Mouse (Mus musculus) myocyte (in vitro differentiated cells): ENCODE data around the gene Synm. TPM values are rescaled to one million over a fixed set of nuclear protein-coding genes. Genes with fewer than 3 reads are reported as not detected.

Experiments
- H3K27me3 ChIP-seq: one replicate; pipeline ENCODE4 v1.6.1; 2011; ENCODE audit not compliant: control insufficient read depth, insufficient read depth, insufficient read length
- H3K36me3 ChIP-seq: one replicate; pipeline ENCODE4 v1.6.1; 2011; ENCODE audit not compliant: control insufficient read depth, insufficient read depth
- H3K4me2 ChIP-seq: one replicate; pipeline ENCODE4 v1.6.1; 2011; ENCODE audit warnings: low read depth, control low read depth
- H3K4me3 ChIP-seq: one replicate; pipeline ENCODE4 v1.5.1; 2011; ENCODE audit warnings: mild to moderate bottlenecking, control low read depth, moderate library complexity
- H3K79me2 ChIP-seq: one replicate; pipeline ENCODE4 v1.6.1; 2011; ENCODE audit not compliant: control insufficient read depth, insufficient read depth
- H3ac ChIP-seq: one replicate; pipeline ENCODE4 v1.6.1; 2011; ENCODE audit not compliant: control insufficient read depth, insufficient read length
- CEBPB ChIP-seq: IDR thresholded peaks from 2 replicates; pipeline ENCODE4 v1.6.1; 2011; ENCODE audit warnings: mild to moderate bottlenecking, moderate library complexity; ENCODE audit not compliant: poor library complexity, insufficient read depth, severe bottlenecking
- E2F4 ChIP-seq: IDR thresholded peaks from one replicate; pipeline ENCODE4 v1.6.1; 2011; ENCODE audit warnings: mild to moderate bottlenecking, control low read depth, moderate library complexity; ENCODE audit not compliant: insufficient read depth
- MAX ChIP-seq: IDR thresholded peaks from one replicate; pipeline ENCODE4 v1.6.1; 2011; ENCODE audit warnings: low read depth, mild to moderate bottlenecking, control low read depth
- MYOD1 ChIP-seq, 3 experiments: IDR thresholded peaks; one replicate each; pipeline ENCODE4 v1.6.1; 2011; ENCODE audit warnings: control low read depth in 2 of 3, low read depth in 2 of 3, mild to moderate bottlenecking in 2 of 3, moderate library complexity in 1 of 3; ENCODE audit not compliant: insufficient read length in 2 of 3, control insufficient read depth in 1 of 3
- MYOG ChIP-seq, 3 experiments: IDR thresholded peaks; one replicate each; pipeline ENCODE4 v1.6.1; 2011; ENCODE audit warnings: control low read depth in 2 of 3, low read depth in 2 of 3, mild to moderate bottlenecking in 2 of 3; ENCODE audit not compliant: insufficient read length in 2 of 3, control insufficient read depth in 1 of 3, insufficient read depth in 1 of 3
- POLR2A ChIP-seq: IDR thresholded peaks from one replicate; pipeline ENCODE4 v1.6.1; 2011; ENCODE audit warnings: low read depth, mild to moderate bottlenecking, control low read depth, moderate library complexity; ENCODE audit not compliant: insufficient read length
- POLR2AphosphoS2 ChIP-seq: IDR thresholded peaks from one replicate; pipeline ENCODE4 v1.6.1; 2011; ENCODE audit warnings: low read depth, control low read depth; ENCODE audit not compliant: insufficient read length
- REST ChIP-seq: IDR thresholded peaks from one replicate; pipeline ENCODE4 v1.6.1; 2011; ENCODE audit warnings: mild to moderate bottlenecking, control low read depth, moderate library complexity; ENCODE audit not compliant: insufficient read depth, insufficient read length
- SRF ChIP-seq: IDR thresholded peaks from one replicate; pipeline ENCODE4 v1.6.1; 2011; ENCODE audit warnings: low read depth; ENCODE audit not compliant: control insufficient read depth, insufficient read length
- TCF12 ChIP-seq: IDR thresholded peaks from one replicate; pipeline ENCODE4 v1.6.1; 2011; ENCODE audit warnings: mild to moderate bottlenecking, control low read depth; ENCODE audit not compliant: poor library complexity, insufficient read depth, severe bottlenecking
- TCF3 ChIP-seq: IDR thresholded peaks from one replicate; pipeline ENCODE4 v1.6.1; 2011; ENCODE audit warnings: low read depth, control low read depth; ENCODE audit not compliant: insufficient read length
- USF1 ChIP-seq: IDR thresholded peaks from one replicate; pipeline ENCODE4 v1.6.1; 2011; ENCODE audit warnings: low read depth, mild to moderate bottlenecking, control low read depth, moderate library complexity
- polyA plus RNA-seq: library from polyadenylated mRNA; unstranded; fragments of >200 nt; fragmentation: generic; extraction: Trizol; gene quantifications from one replicate; pipeline ENCODE4 v1.2.1, GENCODE M21; 2012; ENCODE audit warnings: missing spikeins

Synm gene
- polyA plus RNA-seq, 1 experiment, result 0.46 TPM

- H3K79me2 ChIP-seq, result no peaks in the 10 kb centered on the region
- no peak for TF ChIP-seq TCF3
- TF ChIP-seq TCF12, result no peak
- TF ChIP-seq CEBPB, result no peak
- TF ChIP-seq REST, result no peak
- TF ChIP-seq POLR2A, result no peak
- TF ChIP-seq USF1, result no peak
- TF ChIP-seq MYOG (IDR thresholded peaks at IDR 0.05; ENCODE audit: control insufficient read depth in 1 of 3, insufficient read depth in 1 of 3, insufficient read length in 2 of 3, low read depth in 2 of 3), result no peak
- no peak for TF ChIP-seq MYOD1 (IDR thresholded peaks at IDR 0.05; ENCODE audit: control insufficient read depth in 1 of 3, insufficient read length in 2 of 3, low read depth in 2 of 3)
- TF ChIP-seq POLR2AphosphoS2, result no peak
- no peak for TF ChIP-seq SRF
- no peak for TF ChIP-seq E2F4
- no peak for TF ChIP-seq MAX
- no peak overlapping the region for H3ac ChIP-seq
- no peaks in the 10 kb centered on the region for H3K36me3 ChIP-seq
- peak overlapping the region; percentile 73 for H3K4me2 ChIP-seq
- H3K27me3 ChIP-seq, result no peaks in the 10 kb centered on the region
- no peak overlapping the region for H3K4me3 ChIP-seq
Measured at GRCm38 (mm10) chr7:67741706-67742105, 17.8 kb downstream of the Synm start.

- Histone ChIP-seq H3K79me2 (no peaks in the 10 kb centered on the region), H3K4me2 (peak overlapping the region; percentile 73), H3K36me3 (no peaks in the 10 kb centered on the region), H3ac (no peak overlapping the region), H3K4me3 (no peak overlapping the region), H3K27me3 (no peaks in the 10 kb centered on the region)
- TF ChIP-seq TCF12 (no peak), MYOG (IDR thresholded peaks at IDR 0.05; ENCODE audit: control insufficient read depth in 1 of 3, insufficient read depth in 1 of 3, insufficient read length in 2 of 3, low read depth in 2 of 3) (no peak), CEBPB (no peak), REST (no peak), POLR2AphosphoS2 (no peak), SRF (no peak), MYOD1 (IDR thresholded peaks at IDR 0.05; ENCODE audit: control insufficient read depth in 1 of 3, insufficient read length in 2 of 3, low read depth in 2 of 3) (no peak), TCF3 (no peak), E2F4 (no peak), MAX (no peak), POLR2A (no peak), USF1 (no peak)
Measured at GRCm38 (mm10) chr7:67740796-67741195, 18.7 kb downstream of the Synm start.

GRCm38 (mm10) chr7:67740382-67740781, 19.2 kb downstream of the Synm start:
- Histone ChIP-seq H3K4me2 (peak overlapping the region; percentile 73), H3K79me2 (no peaks in the 10 kb centered on the region), H3ac (no peak overlapping the region), H3K36me3 (no peaks in the 10 kb centered on the region), H3K4me3 (no peak overlapping the region), H3K27me3 (no peaks in the 10 kb centered on the region)
- TF ChIP-seq REST, result no peak
- no peak for TF ChIP-seq POLR2AphosphoS2
- no peak for TF ChIP-seq MAX
- TF ChIP-seq E2F4, result no peak
- no peak for TF ChIP-seq MYOD1 (IDR thresholded peaks at IDR 0.05; ENCODE audit: control insufficient read depth in 1 of 3, insufficient read length in 2 of 3, low read depth in 2 of 3)
- TF ChIP-seq MYOG (IDR thresholded peaks at IDR 0.05; ENCODE audit: control insufficient read depth in 1 of 3, insufficient read depth in 1 of 3, insufficient read length in 2 of 3, low read depth in 2 of 3), result no peak

GRCm38 (mm10) chr7:67732276-67732675, 27.3 kb downstream of the Synm start:
- no peak overlapping the region for H3K4me2 ChIP-seq
- H3K36me3 ChIP-seq, result no peaks in the 10 kb centered on the region
- H3K4me3 ChIP-seq, result no peak overlapping the region
- TF ChIP-seq MAX (no peak), MYOD1 (IDR thresholded peaks at IDR 0.05; ENCODE audit: control insufficient read depth in 1 of 3, insufficient read length in 2 of 3, low read depth in 2 of 3) (no peak)
- no peak overlapping the region for H3ac ChIP-seq
- no peaks in the 10 kb centered on the region for H3K27me3 ChIP-seq
- H3K79me2 ChIP-seq, result no peaks in the 10 kb centered on the region

- Histone ChIP-seq H3K4me3 (no peak overlapping the region), H3K27me3 (no peaks in the 10 kb centered on the region), H3K4me2 (no peak overlapping the region), H3K79me2 (no peaks in the 10 kb centered on the region), H3ac (no peak overlapping the region), H3K36me3 (no peaks in the 10 kb centered on the region)
- no peak for TF ChIP-seq SRF
- no peak for TF ChIP-seq USF1
- no peak for TF ChIP-seq POLR2AphosphoS2
- TF ChIP-seq REST, result no peak
- no peak for TF ChIP-seq TCF12
- no peak for TF ChIP-seq MYOD1 (IDR thresholded peaks at IDR 0.05; ENCODE audit: control insufficient read depth in 1 of 3, insufficient read length in 2 of 3, low read depth in 2 of 3)
- TF ChIP-seq POLR2A, result no peak
- TF ChIP-seq E2F4, result no peak
- TF ChIP-seq CEBPB, result no peak
- no peak for TF ChIP-seq TCF3
- TF ChIP-seq MAX, result no peak
- TF ChIP-seq MYOG (IDR thresholded peaks at IDR 0.05; ENCODE audit: control insufficient read depth in 1 of 3, insufficient read depth in 1 of 3, insufficient read length in 2 of 3, low read depth in 2 of 3), result no peak
Measured at GRCm38 (mm10) chr7:67730431-67731110, 29.0 kb downstream of the Synm start.
